Mouse (Mus musculus): Measurements from ENCODE around the gene Etfb.
A peak's percentile ranks its signal among the peaks of the same experiment; 100 is the strongest.
"Not testable (repeated sequence)": the region's sequence is repeated elsewhere in the genome, so short reads cannot be mapped to it uniquely, and the experiment has no call there.

Gene Etfb

GRCm38 (mm10) chr7:43443917-43444293, at the start of gene Etfb, which contains the start of gene Gm45233:
TSS of gene Etfb (plus strand) at chr7:43444083.
TSS of gene Gm45233 (plus strand) at chr7:43444128.
- peak; percentile 68 for DNase-seq (ENCODE audit: extremely low read depth, low read depth, low spot score)

GRCm38 (mm10) chr7:43399501-43399900, 44.4 kb upstream of the Etfb start:
- no peak for DNase-seq (ENCODE audit: extremely low read depth, low read depth, low spot score)

GRCm38 (mm10) chr7:43402718-43403117, 41.2 kb upstream of the Etfb start:
- no peak for DNase-seq (ENCODE audit: extremely low read depth, low read depth, low spot score)

GRCm38 (mm10) chr7:43407573-43407972, 36.3 kb upstream of the Etfb start:
- no peak for DNase-seq (ENCODE audit: extremely low read depth, low read depth, low spot score)

- no peak for DNase-seq (ENCODE audit: extremely low read depth, low read depth, low spot score)
These were observed 35.7 kb upstream of the Etfb start, which contains the start of gene Siglecg for GRCm38 (mm10) chr7:43408131-43408553. TSS of gene Siglecg (plus strand) at chr7:43408204.

- DNase-seq (ENCODE audit: extremely low read depth, low read depth, low spot score): no peak
These were observed 34.8 kb upstream of the Etfb start for GRCm38 (mm10) chr7:43409084-43409483.

GRCm38 (mm10) chr7:43411724-43412123, 32.2 kb upstream of the Etfb start:
- not testable (repeated sequence) for DNase-seq (ENCODE audit: extremely low read depth, low read depth, low spot score)

- no peak for DNase-seq (ENCODE audit: extremely low read depth, low read depth, low spot score)
These were observed 26.6 kb upstream of the Etfb start for GRCm38 (mm10) chr7:43417298-43417697.

- DNase-seq (ENCODE audit: extremely low read depth, low read depth, low spot score): no peak
These were observed 20.8 kb upstream of the Etfb start for GRCm38 (mm10) chr7:43422995-43423617.

- DNase-seq (ENCODE audit: extremely low read depth, low read depth, low spot score): no peak
These were observed 19.8 kb upstream of the Etfb start for GRCm38 (mm10) chr7:43423991-43424625.

- no peak for DNase-seq (ENCODE audit: extremely low read depth, low read depth, low spot score)
These were observed 16.5 kb upstream of the Etfb start, which contains the start of gene Lim2 for GRCm38 (mm10) chr7:43427406-43427805. TSS of gene Lim2 (plus strand) at chr7:43427670.

- no peak for DNase-seq (ENCODE audit: extremely low read depth, low read depth, low spot score)
These were observed 14.4 kb upstream of the Etfb start for GRCm38 (mm10) chr7:43429500-43429899.

- no peak for DNase-seq (ENCODE audit: extremely low read depth, low read depth, low spot score)
These were observed 11.0 kb upstream of the Etfb start for GRCm38 (mm10) chr7:43432891-43433290.

- DNase-seq (ENCODE audit: extremely low read depth, low read depth, low spot score): no peak
These were observed 9.2 kb upstream of the Etfb start for GRCm38 (mm10) chr7:43434676-43435075.

- no peak for DNase-seq (ENCODE audit: extremely low read depth, low read depth, low spot score)
These were observed 7.3 kb upstream of the Etfb start, which contains the start of gene Nkg7 for GRCm38 (mm10) chr7:43436341-43437255. TSS of gene Nkg7 (plus strand) at chr7:43437073.

GRCm38 (mm10) chr7:43438611-43439010, 5.3 kb upstream of the Etfb start:
- no peak for DNase-seq (ENCODE audit: extremely low read depth, low read depth, low spot score)

- no peak for DNase-seq (ENCODE audit: extremely low read depth, low read depth, low spot score)
These were observed 3.4 kb upstream of the Etfb start, which contains the start of gene Cldnd2 for GRCm38 (mm10) chr7:43440482-43440881. TSS of gene Cldnd2 (plus strand) at chr7:43440782.

GRCm38 (mm10) chr7:43441071-43441470, 2.8 kb upstream of the Etfb start:
- no peak for DNase-seq (ENCODE audit: extremely low read depth, low read depth, low spot score)

GRCm38 (mm10) chr7:43442684-43443083, 1.2 kb upstream of the Etfb start:
- DNase-seq (ENCODE audit: extremely low read depth, low read depth, low spot score): no peak

- peak; percentile 26 for DNase-seq (ENCODE audit: extremely low read depth, low read depth, low spot score)
These were observed 562 bp upstream of the Etfb start for GRCm38 (mm10) chr7:43443126-43443916.

- no peak for DNase-seq (ENCODE audit: extremely low read depth, low read depth, low spot score)
These were observed 3.9 kb downstream of the Etfb start for GRCm38 (mm10) chr7:43447801-43448200.

All from fat pad, adult 2 months (tissue).